Mouse (Mus musculus) liver, embryonic 11.5 days (tissue): Measurements from ENCODE around the gene Rdh11. TPM values are rescaled to one million over a fixed set of nuclear protein-coding genes. Genes with fewer than 3 reads are reported as not detected.

Experiments used
- ATAC-seq: fragments of 200-750 bp; cut with Nextera tagmentation; replicated peaks from 2 replicates; pipeline ENCODE4 v1.8.0; 2017; ENCODE audit warnings: moderate number of reproducible peaks, mild to moderate bottlenecking, moderate TSS enrichment, moderate library complexity; ENCODE audit not compliant: low FRiP score
- DNase-seq: peaks from one replicate; pipeline ENCODE4 v3.0.0-alpha.2; 2017; ENCODE audit warnings: low spot score
- H3K27ac ChIP-seq: fragments of 300-500 bp; sonication (generic); 2 replicates; pipeline ENCODE4 v1.5.1; 2014; ENCODE audit warnings: mild to moderate bottlenecking, low read depth, low read length, control low read depth
- H3K27me3 ChIP-seq: fragments of 300-500 bp; sonication (generic); replicated peaks from 2 replicates; pipeline ENCODE4 v1.6.1; 2014; ENCODE audit warnings: low read length, mixed read lengths; ENCODE audit not compliant: control insufficient read depth, insufficient read depth
- H3K36me3 ChIP-seq: fragments of 300-500 bp; sonication (generic); 2 replicates; pipeline ENCODE4 v1.6.1; 2014; ENCODE audit warnings: mild to moderate bottlenecking, low read length, moderate library complexity, mixed read lengths; ENCODE audit not compliant: control insufficient read depth, insufficient read depth
- H3K4me1 ChIP-seq: fragments of 300-500 bp; sonication (generic); replicated peaks from 2 replicates; pipeline ENCODE4 v1.6.1; 2014; ENCODE audit warnings: low read length, mixed read lengths; ENCODE audit not compliant: control insufficient read depth, insufficient read depth
- H3K4me2 ChIP-seq: fragments of 300-500 bp; sonication (generic); 2 replicates; pipeline ENCODE4 v1.6.1; 2014; ENCODE audit warnings: mild to moderate bottlenecking, control low read depth, moderate library complexity
- H3K4me3 ChIP-seq: fragments of 300-500 bp; sonication (generic); 2 replicates; pipeline ENCODE4 v1.5.1; 2014; ENCODE audit warnings: low read depth, low read length, control low read depth
- H3K9ac ChIP-seq: fragments of 300-500 bp; sonication (generic); 2 replicates; pipeline ENCODE4 v1.6.1; 2014; ENCODE audit warnings: low read depth, low read length, control low read depth
- H3K9me3 ChIP-seq: fragments of 300-500 bp; sonication (generic); 2 replicates; pipeline ENCODE4 v1.6.1; 2016; ENCODE audit warnings: low read length, inconsistent platforms, mixed read lengths; ENCODE audit not compliant: control insufficient read depth
- WGBS: fragments of 180-500 bp; shearing (Covaris S2); extraction: QIAGEN DNeasy Blood & Tissue Kit; methylation state at CpG from one replicate; pipeline ENCODE4 v1.1.7; 2014; 5-methylcytosine and 5-hydroxymethylcytosine counted together
- polyA plus RNA-seq: library from polyadenylated mRNA; unstranded; fragments of >200 nt; fragmentation: Nextera tagmentation; extraction: Ambion mirVana; gene quantifications from 2 replicates; pipeline ENCODE4 v1.2.1, GENCODE M21; 2014

The Rdh11 gene
- polyA plus RNA-seq, 1 experiment from 2014 or later, result 28.6 TPM

DNA sequence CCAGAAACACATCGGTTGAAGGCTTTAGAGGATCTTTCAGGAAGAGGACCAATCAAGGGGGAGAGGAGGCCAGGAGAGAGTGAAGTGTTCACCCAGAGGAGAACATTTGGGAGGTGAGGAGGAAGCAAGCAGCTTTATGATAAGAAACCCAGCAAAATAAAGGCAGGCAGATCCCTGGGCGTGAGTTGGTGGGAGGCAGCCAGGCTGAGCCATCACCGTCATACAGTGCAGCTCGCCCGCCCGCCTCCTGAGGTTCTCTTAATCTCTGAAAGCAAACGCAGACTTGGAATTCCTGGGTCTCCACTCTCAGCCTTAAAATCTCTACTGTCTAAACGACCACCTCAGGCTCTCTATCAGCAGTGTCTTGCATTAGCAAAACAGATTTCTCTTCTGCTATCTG, 57.4 kb downstream of the Rdh11 start:
- Histone ChIP-seq H3K36me3 (no peaks in the 10 kb centered on the region), H3K4me2 (no peak overlapping the region), H3K4me3 (no peak overlapping the region), H3K9ac (no peak overlapping the region), H3K27ac (no peak overlapping the region), H3K9me3 (no peaks in the 10 kb centered on the region), H3K27me3 (peaks cover 39% of the 10 kb centered on the region), H3K4me1 (peaks cover 9% of the 10 kb centered on the region)
- DNase-seq (no peak), ATAC-seq (no peak)
- WGBS, result 22% methylated on average over 8 of the region's 8 CpGs

DNA sequence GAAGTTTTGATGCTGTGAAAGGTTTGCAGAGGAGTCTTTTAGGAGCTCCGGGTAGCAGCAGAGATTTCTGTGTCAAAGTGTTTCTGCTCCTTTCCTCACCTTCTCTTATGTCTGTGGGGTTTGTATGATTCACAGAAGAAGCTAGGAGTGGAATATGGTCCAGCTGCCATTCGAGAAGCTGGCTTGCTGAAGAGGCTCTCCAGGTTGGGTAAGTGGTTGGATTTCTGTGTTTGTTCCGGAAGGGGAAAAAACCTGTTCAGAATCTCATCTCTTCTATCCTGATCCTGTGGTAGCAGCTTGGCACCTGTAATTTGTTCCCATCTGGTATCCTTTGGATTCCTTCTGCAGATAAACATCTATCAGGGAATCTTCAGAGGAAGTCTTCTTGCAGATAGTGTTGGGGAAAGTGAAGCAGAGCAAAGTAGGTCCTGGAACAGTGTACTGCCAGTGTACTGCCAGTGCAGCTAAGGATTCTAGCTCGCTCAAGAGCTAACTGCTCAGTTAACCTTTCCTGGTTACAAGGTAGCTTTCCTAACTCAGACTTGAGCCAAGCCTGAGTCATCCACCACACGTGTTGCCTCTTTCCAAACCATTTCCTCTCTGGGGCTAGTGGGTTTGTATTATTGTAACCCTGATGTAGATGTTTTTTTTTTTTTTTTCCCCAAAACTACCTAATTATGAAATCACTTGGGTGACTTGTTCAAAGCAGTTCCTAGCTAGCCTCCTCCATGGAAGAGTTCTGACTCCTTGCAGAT, 60.2 kb downstream of the Rdh11 start:
- Histone ChIP-seq H3K36me3 (no peaks in the 10 kb centered on the region), H3K4me3 (no peak overlapping the region), H3K9me3 (no peaks in the 10 kb centered on the region), H3K27ac (no peak overlapping the region), H3K9ac (no peak overlapping the region), H3K4me1 (peaks cover 9% of the 10 kb centered on the region), H3K27me3 (peaks cover 43% of the 10 kb centered on the region), H3K4me2 (no peak overlapping the region)
- WGBS, result 31% methylated on average over 5 of the region's 5 CpGs
- ATAC-seq (no peak), DNase-seq (no peak)

DNA sequence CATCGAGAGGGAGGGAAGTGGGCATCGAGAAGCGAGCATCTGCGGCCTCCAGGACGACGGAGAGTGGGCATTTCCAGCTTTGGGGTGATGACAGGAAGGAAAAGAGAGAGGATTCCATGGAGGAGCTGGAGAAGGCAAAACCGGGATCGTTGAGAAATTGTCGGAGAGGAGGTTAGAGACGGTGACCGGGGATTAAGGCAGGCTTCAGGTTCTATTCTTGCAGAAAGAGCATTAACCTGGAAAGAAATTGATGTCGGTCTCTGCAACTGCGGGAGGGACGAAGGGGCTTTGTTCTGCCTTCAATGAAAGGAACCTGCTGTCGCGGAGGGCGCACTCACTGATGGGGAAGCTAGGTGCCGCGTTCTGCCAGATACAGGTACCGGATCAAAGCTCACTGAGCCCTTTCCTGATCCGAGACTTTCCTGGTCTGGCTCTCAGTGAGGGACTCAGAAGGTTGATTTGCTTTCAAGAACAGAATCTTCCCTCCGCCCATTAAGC, 60.9 kb downstream of the Rdh11 start:
- Histone ChIP-seq H3K4me2 (peak overlapping the region; percentile 73), H3K4me1 (peaks cover 9% of the 10 kb centered on the region), H3K9ac (no peak overlapping the region), H3K27me3 (peaks cover 43% of the 10 kb centered on the region), H3K9me3 (no peaks in the 10 kb centered on the region), H3K36me3 (no peaks in the 10 kb centered on the region), H3K4me3 (peak overlapping the region; percentile 47), H3K27ac (no peak overlapping the region)
- DNase-seq, result peak; percentile 33
- ATAC-seq, result no peak
- WGBS, result 3% methylated on average over 22 of the region's 22 CpGs

DNA sequence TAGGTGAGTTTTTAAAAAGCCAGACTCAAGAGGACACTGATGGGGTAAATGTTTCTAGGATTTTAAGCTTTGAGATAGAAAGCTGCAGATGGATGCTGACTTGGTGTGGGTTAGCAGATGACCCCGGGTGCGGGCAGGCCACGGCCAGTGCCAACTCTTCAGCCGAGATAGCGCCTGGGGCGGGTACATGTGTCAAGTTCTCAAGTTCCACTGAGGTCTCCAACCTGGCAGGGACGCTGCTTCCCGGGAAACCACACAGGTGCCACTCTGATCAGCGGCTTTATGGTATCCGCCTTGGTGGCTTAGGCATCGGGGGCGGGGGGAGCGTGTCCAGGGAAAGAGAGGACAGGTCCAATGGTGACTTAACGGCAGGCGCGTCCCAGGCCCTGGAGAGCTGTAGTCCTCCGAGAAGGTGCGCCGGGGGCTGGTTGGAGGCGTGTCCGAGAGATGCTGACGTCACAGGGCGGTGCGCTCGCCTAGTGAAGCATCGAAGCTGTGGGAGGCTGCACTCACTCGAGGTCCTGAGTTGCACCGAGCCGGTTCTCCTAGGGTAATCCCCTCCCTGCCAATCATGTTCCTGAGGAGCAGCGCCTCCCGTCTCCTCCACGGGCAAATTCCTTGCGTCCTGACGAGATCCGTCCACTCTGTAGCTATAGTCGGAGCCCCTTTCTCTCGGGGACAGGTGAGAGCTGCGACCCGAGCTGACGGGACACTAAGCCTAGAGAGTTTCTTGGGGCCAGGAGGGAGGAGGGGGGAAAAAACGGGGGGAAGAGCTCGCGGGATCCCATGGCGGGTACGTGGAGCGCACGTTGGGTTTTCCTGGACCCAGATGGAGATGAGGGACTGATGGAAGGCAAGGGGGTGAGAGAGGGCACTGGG, 61.6 kb downstream of the Rdh11 start, which contains the start of gene Arg2:
TSS of gene Arg2 (plus strand) at position 479 of the 879 bp plus-strand sequence.
- peak within 1 kb of the TSS; percentile 47 for H3K4me3 ChIP-seq
- ATAC-seq (peak; percentile 68), DNase-seq (peak; percentile 71)
- no peak within 1 kb of the TSS; the same call in 1 of the 2 replicates for H3K9ac ChIP-seq
- WGBS, result 2% methylated on average over 47 of the region's 47 CpGs
- H3K27me3 ChIP-seq, result peaks cover 43% of the 10 kb centered on the region
- no peaks in the 10 kb centered on the region for H3K9me3 ChIP-seq
- H3K36me3 ChIP-seq, result no peaks in the 10 kb centered on the region
- H3K4me1 ChIP-seq, result peaks cover 9% of the 10 kb centered on the region
- no peak within 1 kb of the TSS for H3K27ac ChIP-seq
- peak within 1 kb of the TSS; percentile 73 for H3K4me2 ChIP-seq

Other genes with a start within 250 kb of the Rdh11 start
- gene Tmem229b, start 184.7 kb downstream of the Rdh11 start, polyA plus RNA-seq, result 5.4 and 5.5 TPM in 2 replicates
- 0.96 and 1.0 TPM in 2 replicates for gene Plekhh1, start 163.1 kb downstream of the Rdh11 start, polyA plus RNA-seq
- 17.0 and 18.7 TPM in 2 replicates for gene Pigh, start 102.6 kb downstream of the Rdh11 start, polyA plus RNA-seq
- 0.45 TPM in 1 of 2 replicates, not detected in the other for gene Arg2, start 61.5 kb downstream of the Rdh11 start, polyA plus RNA-seq
- gene Vti1b, start 19.6 kb downstream of the Rdh11 start, polyA plus RNA-seq, result 82.9 and 83.2 TPM in 2 replicates
- gene Rdh12, start 16.6 kb upstream of the Rdh11 start, polyA plus RNA-seq, result 0.58 and 0.62 TPM in 2 replicates
- 16.2 and 18.0 TPM in 2 replicates for gene Zfyve26, start 104.0 kb upstream of the Rdh11 start, polyA plus RNA-seq
- 7.7 and 8.3 TPM in 2 replicates for gene Rad51b, start 105.0 kb upstream of the Rdh11 start, polyA plus RNA-seq